Mouse (Mus musculus): ENCODE data around the gene Kirrel3. TPM values are rescaled to one million over a fixed set of nuclear protein-coding genes. Genes with fewer than 3 reads are reported as not detected.
A peak's percentile ranks its signal among the peaks of the same experiment; 100 is the strongest.

The Kirrel3 gene
- polyA plus RNA-seq, 1 experiment from 2014 or later = 16.1 TPM

DNA sequence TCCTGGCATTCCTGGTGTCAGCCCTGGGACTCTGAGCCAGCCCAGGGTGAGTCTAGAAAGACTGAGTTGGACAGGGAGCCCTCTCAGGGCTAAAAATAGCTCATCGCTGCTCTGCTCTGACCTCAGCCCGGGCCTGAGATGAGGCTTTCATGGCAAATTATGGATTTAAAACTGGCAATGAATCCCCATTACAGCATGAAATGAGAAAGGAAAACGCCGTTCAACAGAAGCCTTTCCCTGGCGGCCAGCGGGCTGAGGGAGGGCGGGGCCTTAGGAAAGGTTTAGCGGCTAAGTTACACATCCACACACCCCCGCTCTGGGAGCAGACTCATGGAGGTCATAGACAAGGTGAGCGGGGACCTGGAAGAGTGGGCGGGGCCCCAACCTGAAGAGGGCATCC, 467.7 kb downstream of the Kirrel3 start:
- Histone ChIP-seq H3K4me2 (replicated peaks) (no peak overlapping the region), H3K4me3 (no peak overlapping the region), H3K27me3 (no peaks in the 10 kb centered on the region), H3K4me1 (peaks cover 7% of the 10 kb centered on the region; the same call in 1 of the 2 replicates), H3K27ac (0 out of 2 replicates have a peak overlapping the region, but pooled peaks have one; percentile 19), H3K9ac (no peak overlapping the region), H3K36me3 (no peaks in the 10 kb centered on the region), H3K9me3 (replicated peaks) (no peaks in the 10 kb centered on the region)
- ATAC-seq (ENCODE audit: low FRiP score) = peak; percentile 36; the same call in 1 of the 2 replicates
- 55% methylated on average over 11 of the region's 11 CpGs for WGBS

DNA sequence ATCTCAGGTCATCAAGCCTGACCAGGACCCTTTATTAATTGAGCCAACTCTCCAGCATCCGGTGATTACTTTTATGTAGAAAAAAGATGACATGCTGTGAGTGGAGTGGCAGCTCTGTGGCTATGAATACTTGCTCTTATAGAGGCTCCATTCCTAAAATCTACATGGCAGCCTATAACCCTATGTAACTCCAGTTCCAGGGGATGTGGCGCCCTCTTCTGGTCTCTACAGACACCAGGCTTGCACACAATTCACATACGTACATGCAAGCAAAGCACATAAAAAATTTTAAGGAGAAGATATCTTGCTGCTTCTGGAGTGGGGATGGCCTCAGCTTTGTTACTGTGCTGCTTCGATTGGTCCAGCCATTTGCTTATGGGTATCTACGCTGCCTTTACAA, 468.5 kb downstream of the Kirrel3 start:
- no peak for ATAC-seq (ENCODE audit: low FRiP score)

DNA sequence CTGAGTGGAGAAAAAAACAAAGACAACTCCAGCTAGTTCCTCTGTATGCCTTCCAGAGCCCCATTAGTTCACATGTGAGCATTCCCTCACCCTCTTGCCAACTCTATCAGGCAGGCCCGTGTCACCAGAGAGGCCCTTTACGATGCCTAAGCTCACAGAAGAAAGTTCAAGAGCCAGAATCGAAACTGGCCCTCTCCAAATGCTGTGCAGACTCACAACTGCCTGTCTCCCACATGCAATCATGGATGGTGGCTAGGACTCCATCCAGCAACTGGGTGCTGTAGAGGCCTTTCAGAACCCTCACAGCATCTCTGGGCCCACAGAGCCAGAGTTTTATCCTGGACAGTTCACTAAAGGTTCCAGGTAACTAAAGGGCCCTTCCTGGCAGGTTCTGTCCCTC, 470.8 kb downstream of the Kirrel3 start:
- no peaks in the 10 kb centered on the region for H3K27me3 ChIP-seq
- H3K9me3 ChIP-seq (replicated peaks) = no peaks in the 10 kb centered on the region
- no peak for ATAC-seq (ENCODE audit: low FRiP score)
- no peaks in the 10 kb centered on the region for H3K36me3 ChIP-seq
- WGBS = 86% methylated on average over 3 of the region's 3 CpGs
- H3K27ac ChIP-seq = no peak overlapping the region
- H3K9ac ChIP-seq = no peak overlapping the region
- no peak overlapping the region for H3K4me2 ChIP-seq (replicated peaks)
- peaks cover 7% of the 10 kb centered on the region; the same call in 1 of the 2 replicates for H3K4me1 ChIP-seq
- H3K4me3 ChIP-seq = no peak overlapping the region

More for the DNA sequence above, 468.5 kb downstream of the Kirrel3 start:
- Histone ChIP-seq H3K9me3 (replicated peaks) (no peaks in the 10 kb centered on the region), H3K27me3 (no peaks in the 10 kb centered on the region), H3K27ac (no peak overlapping the region), H3K4me2 (replicated peaks) (no peak overlapping the region), H3K4me3 (no peak overlapping the region), H3K4me1 (peaks cover 7% of the 10 kb centered on the region; the same call in 1 of the 2 replicates), H3K36me3 (no peaks in the 10 kb centered on the region), H3K9ac (no peak overlapping the region)
- WGBS = 60% methylated on average over 5 of the region's 5 CpGs

DNA sequence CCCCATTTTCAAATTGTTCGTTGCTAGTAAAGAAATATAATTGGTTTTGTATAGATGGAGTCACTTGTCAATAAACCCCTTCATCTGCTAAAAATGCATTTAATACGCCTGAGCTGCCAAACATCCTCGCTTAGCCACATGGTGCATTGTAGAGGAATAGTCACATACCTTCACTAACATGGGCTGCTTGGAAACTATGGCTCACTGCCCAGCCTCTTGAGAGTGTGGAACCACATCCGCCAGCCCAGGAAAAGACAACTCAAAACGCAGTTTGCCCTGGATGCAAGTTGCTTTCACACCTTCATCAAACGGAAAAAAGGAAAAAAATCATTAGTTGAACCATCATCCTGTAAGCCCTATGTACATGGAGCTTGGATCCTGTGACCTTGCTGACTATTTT, 472.0 kb downstream of the Kirrel3 start:
- no peaks in the 10 kb centered on the region for H3K9me3 ChIP-seq (replicated peaks)
- H3K36me3 ChIP-seq = no peaks in the 10 kb centered on the region
- peaks cover 7% of the 10 kb centered on the region; the same call in 1 of the 2 replicates for H3K4me1 ChIP-seq
- no peak overlapping the region for H3K27ac ChIP-seq
- 84% methylated on average over 6 of the region's 6 CpGs for WGBS
- no peak overlapping the region for H3K9ac ChIP-seq
- ATAC-seq (ENCODE audit: low FRiP score) = no peak
- no peaks in the 10 kb centered on the region for H3K27me3 ChIP-seq
- H3K4me3 ChIP-seq = no peak overlapping the region
- no peak overlapping the region for H3K4me2 ChIP-seq (replicated peaks)

DNA sequence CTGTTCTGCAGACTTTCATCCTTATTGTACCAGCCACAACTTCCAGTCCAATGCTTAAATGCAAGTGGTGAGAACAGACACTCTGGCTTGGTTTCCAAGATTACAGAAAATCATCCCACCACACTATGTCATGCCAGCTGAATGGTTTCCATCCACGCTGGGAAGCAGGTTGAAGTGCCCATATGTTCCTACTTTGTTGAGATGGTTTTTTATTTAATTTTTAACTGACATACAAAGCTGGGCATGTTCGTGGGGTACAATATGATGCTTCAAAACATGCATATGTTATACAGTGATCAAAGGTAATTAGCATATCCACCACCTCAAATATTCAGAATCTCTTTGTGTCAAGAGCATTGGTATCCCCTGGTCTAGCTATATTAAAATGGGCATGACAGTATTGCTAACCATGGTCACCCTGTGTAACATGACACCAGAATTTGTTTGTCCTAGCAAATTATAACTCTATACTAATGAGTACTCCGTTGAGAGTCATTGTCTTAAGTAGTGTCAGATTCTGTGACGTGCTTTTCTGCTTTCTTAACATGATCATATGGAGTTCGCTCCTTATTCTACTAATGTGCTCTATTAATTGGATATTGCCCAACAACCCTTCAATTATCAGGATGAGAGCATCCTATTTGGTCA, 472.6 kb downstream of the Kirrel3 start:
- Histone ChIP-seq H3K27ac (no peak overlapping the region), H3K4me3 (no peak overlapping the region), H3K36me3 (no peaks in the 10 kb centered on the region), H3K9ac (no peak overlapping the region), H3K9me3 (replicated peaks) (no peaks in the 10 kb centered on the region), H3K27me3 (no peaks in the 10 kb centered on the region), H3K4me1 (peaks cover 1% of the 10 kb centered on the region; the same call in 1 of the 2 replicates), H3K4me2 (replicated peaks) (no peak overlapping the region)
- whole genome bisulfite sequencing = 82% methylated on average over 5 of the region's 5 CpGs
- no peak for ATAC-seq (ENCODE audit: low FRiP score)

DNA sequence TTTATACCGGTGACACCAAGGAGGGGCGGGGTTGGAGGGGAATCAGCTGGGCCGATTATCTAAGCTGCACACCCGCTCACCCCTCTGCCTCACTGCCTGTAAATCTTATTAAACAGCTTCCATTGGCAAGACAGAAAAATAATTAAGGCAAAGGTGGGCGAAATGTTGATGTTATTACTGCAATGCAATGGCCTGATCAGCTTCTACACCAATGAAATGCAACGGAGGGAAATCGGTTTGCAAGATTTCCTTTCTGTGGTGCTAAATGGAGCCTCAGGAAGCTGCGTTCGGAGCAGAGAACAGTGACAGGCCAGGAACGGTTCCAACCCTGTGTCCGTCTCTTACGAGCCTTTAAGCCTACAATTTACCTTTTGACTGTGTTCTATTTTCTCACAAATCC, 475.0 kb downstream of the Kirrel3 start:
- Histone ChIP-seq H3K27me3 (no peaks in the 10 kb centered on the region), H3K4me3 (no peak overlapping the region), H3K4me1 (peaks cover 13% of the 10 kb centered on the region), H3K9ac (no peak overlapping the region), H3K4me2 (replicated peaks) (no peak overlapping the region), H3K27ac (0 out of 2 replicates have a peak overlapping the region, but pooled peaks have one; percentile 12), H3K36me3 (no peaks in the 10 kb centered on the region), H3K9me3 (replicated peaks) (no peaks in the 10 kb centered on the region)
- no peak for ATAC-seq (ENCODE audit: low FRiP score)
- WGBS = 79% methylated on average over 12 of the region's 12 CpGs

DNA sequence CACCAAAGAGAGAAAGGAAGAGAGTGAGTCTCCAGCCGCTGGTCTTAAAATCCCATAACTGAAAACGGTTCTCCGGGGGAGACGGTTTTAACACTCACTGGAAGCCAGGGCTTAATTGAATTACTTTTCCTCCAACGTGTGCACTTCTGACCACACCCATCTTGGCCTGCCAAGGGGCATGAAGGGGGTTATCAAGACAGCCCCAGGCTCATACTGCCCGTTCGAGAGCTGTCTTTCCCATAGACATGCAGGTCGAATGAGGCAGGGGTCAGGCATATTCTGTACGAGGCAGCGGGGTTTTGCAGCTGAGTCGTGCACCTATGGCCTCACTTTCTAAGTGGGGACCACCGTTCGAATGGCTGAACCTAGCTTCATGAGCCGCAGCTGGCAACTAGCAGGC, 475.5 kb downstream of the Kirrel3 start:
- Histone ChIP-seq H3K9me3 (replicated peaks) (no peaks in the 10 kb centered on the region), H3K27me3 (no peaks in the 10 kb centered on the region), H3K4me3 (no peak overlapping the region), H3K9ac (no peak overlapping the region), H3K4me1 (peaks cover 13% of the 10 kb centered on the region), H3K4me2 (replicated peaks) (no peak overlapping the region), H3K36me3 (no peaks in the 10 kb centered on the region), H3K27ac (0 out of 2 replicates have a peak overlapping the region, but pooled peaks have one; percentile 12)
- 77% methylated on average over 14 of the region's 14 CpGs for WGBS
- ATAC-seq (ENCODE audit: low FRiP score) = no peak

DNA sequence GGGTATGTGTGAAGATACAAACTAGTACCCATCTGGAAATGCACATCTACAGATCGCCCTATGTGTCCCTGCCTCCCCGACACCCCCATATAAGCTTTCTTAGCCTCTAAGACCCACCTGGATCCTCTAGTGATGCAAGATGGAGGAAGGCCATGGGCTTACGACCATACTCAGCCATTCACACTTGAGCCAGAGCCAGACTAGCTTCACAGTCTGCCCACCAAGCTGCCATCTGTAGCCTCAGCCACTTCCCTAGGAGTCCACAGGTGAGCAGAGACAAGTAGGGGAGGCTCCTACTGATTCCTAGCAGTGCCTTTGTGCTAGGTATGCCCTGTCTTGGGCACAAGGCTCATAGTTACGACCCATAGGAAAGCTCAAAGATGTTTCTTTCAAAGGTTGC, 476.6 kb downstream of the Kirrel3 start:
- Histone ChIP-seq H3K9ac (no peak overlapping the region), H3K4me3 (no peak overlapping the region), H3K27me3 (no peaks in the 10 kb centered on the region), H3K4me2 (replicated peaks) (no peak overlapping the region), H3K27ac (no peak overlapping the region), H3K9me3 (replicated peaks) (no peaks in the 10 kb centered on the region), H3K36me3 (no peaks in the 10 kb centered on the region), H3K4me1 (peaks cover 13% of the 10 kb centered on the region)
- ATAC-seq (ENCODE audit: low FRiP score) = no peak
- WGBS = 94% methylated on average over 4 of the region's 4 CpGs

DNA sequence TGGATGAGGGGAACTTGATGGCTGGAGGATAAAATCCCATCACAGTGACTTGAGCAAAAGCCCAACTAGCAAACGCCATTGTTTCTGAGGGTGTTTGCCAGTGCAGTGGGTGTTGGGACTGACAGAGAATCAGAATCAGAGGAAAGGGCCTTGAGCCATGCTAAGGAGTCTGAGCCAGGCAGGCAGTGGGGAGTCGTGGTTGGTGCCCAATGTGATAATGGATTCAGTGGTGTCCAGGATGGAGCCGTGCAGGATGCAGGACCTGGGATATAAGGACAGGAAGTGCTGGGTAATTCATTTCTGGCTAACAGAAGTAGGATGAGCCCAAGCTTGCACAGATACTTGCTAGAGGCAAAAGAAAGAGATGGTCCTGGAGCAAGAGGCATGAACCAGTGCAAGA, 477.9 kb downstream of the Kirrel3 start:
- Histone ChIP-seq H3K27me3 (no peaks in the 10 kb centered on the region), H3K27ac (no peak overlapping the region), H3K9ac (no peak overlapping the region), H3K4me2 (replicated peaks) (no peak overlapping the region), H3K4me1 (peaks cover 16% of the 10 kb centered on the region), H3K9me3 (replicated peaks) (no peaks in the 10 kb centered on the region), H3K4me3 (no peak overlapping the region), H3K36me3 (no peaks in the 10 kb centered on the region)
- no peak for ATAC-seq (ENCODE audit: low FRiP score)
- WGBS = 89% methylated on average over 3 of the region's 3 CpGs

DNA sequence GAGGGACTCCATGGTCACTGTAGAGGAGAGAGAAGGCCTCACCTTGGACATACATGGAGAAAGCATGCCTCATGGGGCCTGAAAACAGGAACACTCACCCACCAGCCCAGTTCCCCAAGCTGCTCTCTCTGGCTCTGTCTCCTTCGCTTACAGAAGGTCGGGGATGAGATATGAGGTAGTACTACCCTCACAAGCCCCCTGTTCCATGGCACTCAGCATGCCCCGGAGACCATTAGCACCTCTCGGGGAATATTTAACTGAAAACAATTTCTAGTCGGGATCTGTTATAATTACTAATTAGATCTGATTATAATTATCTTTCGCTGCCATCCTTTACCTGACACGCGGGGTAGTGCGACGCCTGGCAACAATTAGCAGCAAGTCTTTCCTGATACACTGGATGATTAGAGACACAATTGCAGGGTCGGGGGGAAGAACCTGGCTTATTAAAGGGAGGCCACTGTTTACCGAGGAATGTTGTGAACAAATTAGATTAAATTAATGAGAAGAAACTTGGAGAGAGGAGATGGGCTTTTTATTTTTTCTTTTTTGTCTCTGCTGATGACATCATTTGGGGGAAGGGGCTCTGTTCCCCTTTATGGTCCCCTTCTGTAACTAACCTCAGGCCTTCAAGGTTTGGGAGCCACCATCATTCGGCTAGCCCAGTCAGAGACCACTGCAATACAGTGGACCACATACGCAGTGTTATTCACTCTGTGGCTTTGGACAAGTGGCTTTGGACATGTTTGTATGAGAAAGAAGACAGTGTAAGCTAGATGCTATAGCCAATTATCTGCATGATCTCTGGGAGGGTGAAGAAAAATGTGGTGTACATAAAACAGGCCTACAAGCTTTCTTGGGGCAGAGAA, 478.7 kb downstream of the Kirrel3 start:
- no peak overlapping the region for H3K9ac ChIP-seq
- peak; percentile 23 for ATAC-seq (ENCODE audit: low FRiP score)
- H3K36me3 ChIP-seq = no peaks in the 10 kb centered on the region
- 66% methylated on average over 14 of the region's 14 CpGs for WGBS
- no peak overlapping the region for H3K4me3 ChIP-seq
- H3K27me3 ChIP-seq = no peaks in the 10 kb centered on the region
- H3K9me3 ChIP-seq (replicated peaks) = no peaks in the 10 kb centered on the region
- H3K4me2 ChIP-seq (replicated peaks) = no peak overlapping the region
- peak overlapping the region; percentile 31 for H3K27ac ChIP-seq
- H3K4me1 ChIP-seq = peaks cover 16% of the 10 kb centered on the region

DNA sequence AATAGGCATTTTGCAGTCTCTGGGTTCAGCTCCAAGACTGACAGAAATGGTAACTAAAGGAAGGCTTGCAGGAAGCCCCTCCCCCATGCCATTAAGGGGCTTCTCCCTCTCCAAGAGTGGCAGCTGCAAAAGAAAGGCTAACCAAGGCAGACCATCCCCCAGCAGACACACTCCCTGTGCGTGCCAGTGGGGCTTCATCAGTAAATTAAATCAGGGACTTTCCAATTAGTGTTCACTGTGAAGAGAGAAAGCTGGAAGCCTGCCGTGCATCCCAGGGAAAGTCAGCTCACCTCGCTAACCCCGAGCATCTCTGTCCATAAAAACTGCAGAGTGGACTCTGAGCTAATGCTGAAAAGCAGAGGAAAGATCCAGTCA, 479.3 kb downstream of the Kirrel3 start:
- no peak overlapping the region for H3K4me2 ChIP-seq (replicated peaks)
- peak overlapping the region; percentile 31; the same call in 1 of the 2 replicates for H3K27ac ChIP-seq
- WGBS = 21% methylated on average over 4 of the region's 4 CpGs
- no peak overlapping the region for H3K4me3 ChIP-seq
- no peaks in the 10 kb centered on the region for H3K36me3 ChIP-seq
- H3K27me3 ChIP-seq = no peaks in the 10 kb centered on the region
- H3K4me1 ChIP-seq = peaks cover 16% of the 10 kb centered on the region
- H3K9ac ChIP-seq = no peak overlapping the region
- no peaks in the 10 kb centered on the region for H3K9me3 ChIP-seq (replicated peaks)
- peak; percentile 88 for ATAC-seq (ENCODE audit: low FRiP score)

DNA sequence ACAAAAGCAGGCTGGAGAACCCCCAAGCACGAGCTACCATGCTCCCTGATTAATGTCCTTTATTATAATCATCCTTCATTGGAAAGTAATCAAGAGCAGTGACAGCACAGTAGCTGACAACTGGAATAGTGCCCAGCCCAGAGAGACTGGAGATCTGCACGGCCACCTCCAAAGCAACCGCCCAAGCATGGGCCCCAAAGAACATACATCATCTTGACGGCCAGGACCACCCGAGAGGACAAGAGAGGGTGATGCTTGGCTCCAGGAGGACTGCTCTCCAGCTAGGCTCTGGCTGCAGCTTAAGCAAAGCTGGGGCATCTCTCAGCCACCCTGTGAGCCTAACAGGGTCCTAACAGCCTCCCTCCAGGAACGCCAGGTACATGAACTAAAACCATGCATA, 482.1 kb downstream of the Kirrel3 start:
- Histone ChIP-seq H3K9me3 (replicated peaks) (no peaks in the 10 kb centered on the region), H3K9ac (no peak overlapping the region), H3K36me3 (no peaks in the 10 kb centered on the region), H3K27ac (no peak overlapping the region), H3K4me2 (replicated peaks) (no peak overlapping the region), H3K27me3 (peaks cover 3% of the 10 kb centered on the region; the same call in 1 of the 2 replicates), H3K4me1 (peaks cover 16% of the 10 kb centered on the region), H3K4me3 (no peak overlapping the region)
- 40% methylated on average over 6 of the region's 6 CpGs for WGBS
- no peak for ATAC-seq (ENCODE audit: low FRiP score)
